26 mouse cellular contexts compared by ENCODE assay signal in genomic region chr8:54233316-54233715, GRCm38 (mm10).
A peak's percentile ranks its signal among the peaks of the same experiment; 100 is the strongest.
DNase-seq lines count a peak whose midpoint lies in the region; ATAC-seq and TF ChIP-seq lines count a peak whose summit lies in the region.
"Had no signal": no experiment of that assay in that cellular context is flagged by ENCODE, and none has a peak within 500 bp of the region (broad histone marks: within the 10 kb centered on the region; RNA-seq: fewer than 3 reads in every experiment).

No protein-coding gene starts in this region.

- H3K9me3 ChIP-seq in forebrain, embryonic 16.5 days (ENCODE audit: control insufficient read depth, low read length) = no peaks in the 10 kb centered on the region
- no peaks in the 10 kb centered on the region for H3K9me3 ChIP-seq in forebrain, embryonic 10.5 days
- no peaks in the 10 kb centered on the region for H3K9me3 ChIP-seq in lung, embryonic 14.5 days (ENCODE audit: low read depth, low read length)
- no peaks in the 10 kb centered on the region for H3K9me3 ChIP-seq in liver, embryonic 11.5 days (ENCODE audit: control insufficient read depth, low read length)
- H3K9me3 ChIP-seq: embryonic facial prominence, embryonic 12.5 days; embryonic facial prominence, embryonic 15.5 days; heart, embryonic 10.5 days; heart, embryonic 13.5 days had no signal

- H3K4me1 ChIP-seq in forebrain, embryonic 16.5 days (replicated peaks; ENCODE audit: control insufficient read depth, insufficient read depth, low read length) = no peaks in the 10 kb centered on the region
- no peaks in the 10 kb centered on the region for H3K4me1 ChIP-seq in forebrain, embryonic 10.5 days
- H3K4me1 ChIP-seq in lung, embryonic 14.5 days (ENCODE audit: insufficient read depth) = no peaks in the 10 kb centered on the region
- H3K4me1 ChIP-seq in liver, embryonic 11.5 days (replicated peaks; ENCODE audit: control insufficient read depth, insufficient read depth, low read length) = no peaks in the 10 kb centered on the region
- H3K4me1 ChIP-seq: embryonic facial prominence, embryonic 12.5 days; embryonic facial prominence, embryonic 15.5 days; heart, embryonic 10.5 days had no signal

- no peaks in the 10 kb centered on the region for H3K36me3 ChIP-seq in forebrain, embryonic 16.5 days (ENCODE audit: control insufficient read depth, insufficient read depth)
- no peaks in the 10 kb centered on the region for H3K36me3 ChIP-seq in forebrain, embryonic 10.5 days (replicated peaks)
- no peaks in the 10 kb centered on the region for H3K36me3 ChIP-seq in lung, embryonic 14.5 days (ENCODE audit: insufficient read depth)
- H3K36me3 ChIP-seq in liver, embryonic 11.5 days (ENCODE audit: control insufficient read depth, insufficient read depth, low read length) = no peaks in the 10 kb centered on the region
- H3K36me3 ChIP-seq: embryonic facial prominence, embryonic 12.5 days; embryonic facial prominence, embryonic 15.5 days; heart, embryonic 10.5 days; heart, embryonic 13.5 days had no signal

- WGBS in forebrain, embryonic 16.5 days = 69% methylated on average over 6 of the region's 6 CpGs
- WGBS in forebrain, embryonic 10.5 days = 96% methylated on average over 6 of the region's 6 CpGs
- WGBS in lung, embryonic 14.5 days = 61% methylated on average over 6 of the region's 6 CpGs
- 86% methylated on average over 6 of the region's 6 CpGs for WGBS in liver, embryonic 11.5 days

- DNase-seq in forebrain, embryonic 10.5 days (ENCODE audit: extremely low spot score, low spot score) = no peak
- DNase-seq in lung, embryonic 14.5 days = peak; percentile 7
- no peak for DNase-seq in lung, postnatal 10 days
- DNase-seq in brain, embryonic 18.5 days (ENCODE audit: low read depth, low spot score) = peak; percentile 28
- DNase-seq in liver, embryonic 11.5 days (ENCODE audit: low spot score) = no peak
- DNase-seq: adrenal gland, adult 2 months; adrenal gland, postnatal 14 days; cerebellum, adult 11 months; cerebellum, adult 2 months; cerebellum, adult 9-11 months; cerebellum, postnatal 25 days; gastrocnemius, postnatal 10 days; gastrocnemius, postnatal 36 days; heart, adult 2 months; heart, postnatal 14 days; heart, postnatal 4 days had no signal

- no peak for TF ChIP-seq CTCF in lung, embryonic 14.5 days (IDR thresholded peaks at IDR 0.05; ENCODE audit: low read depth)

- no peak overlapping the region for H3K4me2 ChIP-seq in forebrain, embryonic 16.5 days (ENCODE audit: low read length)
- no peak overlapping the region for H3K4me2 ChIP-seq in lung, embryonic 14.5 days
- H3K4me2 ChIP-seq in liver, embryonic 11.5 days = no peak overlapping the region
- H3K4me2 ChIP-seq: embryonic facial prominence, embryonic 12.5 days; embryonic facial prominence, embryonic 15.5 days; heart, embryonic 13.5 days; hindbrain, embryonic 14.5 days had no signal

- H3K4me3 ChIP-seq in forebrain, embryonic 16.5 days (replicated peaks; ENCODE audit: low read length) = no peak overlapping the region
- no peak overlapping the region for H3K4me3 ChIP-seq in forebrain, embryonic 10.5 days
- no peak overlapping the region for H3K4me3 ChIP-seq in lung, embryonic 14.5 days (ENCODE audit: low read depth, low read length)
- no peak overlapping the region for H3K4me3 ChIP-seq in liver, embryonic 11.5 days (ENCODE audit: low read depth, low read length)
- H3K4me3 ChIP-seq: embryonic facial prominence, embryonic 12.5 days; embryonic facial prominence, embryonic 15.5 days; heart, adult 2 months; heart, embryonic 10.5 days; heart, embryonic 13.5 days had no signal

- H3K27ac ChIP-seq in forebrain, embryonic 16.5 days (ENCODE audit: low read length) = no peak overlapping the region
- no peak overlapping the region for H3K27ac ChIP-seq in forebrain, embryonic 10.5 days
- no peak overlapping the region for H3K27ac ChIP-seq in lung, embryonic 14.5 days (ENCODE audit: low read depth)
- no peak overlapping the region for H3K27ac ChIP-seq in liver, embryonic 11.5 days (ENCODE audit: low read depth, low read length)
- H3K27ac ChIP-seq: embryonic facial prominence, embryonic 12.5 days; embryonic facial prominence, embryonic 15.5 days; heart, adult 2 months; heart, embryonic 10.5 days; heart, embryonic 13.5 days; hindbrain, embryonic 14.5 days; hindbrain, postnatal 0 days had no signal

- no peak overlapping the region for H3K9ac ChIP-seq in forebrain, embryonic 16.5 days (replicated peaks; ENCODE audit: low read depth, low read length)
- no peak overlapping the region for H3K9ac ChIP-seq in lung, embryonic 14.5 days
- no peak overlapping the region for H3K9ac ChIP-seq in liver, embryonic 11.5 days (ENCODE audit: low read depth, low read length)
- H3K9ac ChIP-seq: embryonic facial prominence, embryonic 12.5 days; embryonic facial prominence, embryonic 15.5 days; heart, embryonic 13.5 days; hindbrain, embryonic 14.5 days had no signal

- H3K27me3 ChIP-seq in forebrain, embryonic 16.5 days (replicated peaks; ENCODE audit: control insufficient read depth, insufficient read depth, low read length) = no peaks in the 10 kb centered on the region
- no peaks in the 10 kb centered on the region for H3K27me3 ChIP-seq in forebrain, embryonic 10.5 days (ENCODE audit: poor library complexity, severe bottlenecking)
- no peaks in the 10 kb centered on the region for H3K27me3 ChIP-seq in lung, embryonic 14.5 days (ENCODE audit: insufficient read depth, low read length)
- no peaks in the 10 kb centered on the region for H3K27me3 ChIP-seq in liver, embryonic 11.5 days (replicated peaks; ENCODE audit: control insufficient read depth, insufficient read depth, low read length)
- H3K27me3 ChIP-seq: embryonic facial prominence, embryonic 12.5 days; embryonic facial prominence, embryonic 15.5 days; heart, embryonic 13.5 days had no signal

- peak; percentile 47; the same call in 1 of the 2 replicates for ATAC-seq in forebrain, embryonic 16.5 days
- no peak for ATAC-seq in lung, embryonic 14.5 days (ENCODE audit: insufficient read depth)
- ATAC-seq in liver, embryonic 11.5 days (replicated peaks; ENCODE audit: low FRiP score) = no peak
- ATAC-seq: CD4-positive, CD25-positive, alpha-beta regulatory T cell, adult 4 months; hindbrain, postnatal 0 days; inflammation-experienced regulatory T-cells, adult 6 months; intestine, embryonic 16.5 days had no signal

Comparison
In these comparisons a context has a peak if more than half of its experiments do, and no peak if none do; other contexts are left out.
1. DNase-seq: peak in lung, embryonic 14.5 days (single experiment) and brain, embryonic 18.5 days (single experiment); none in forebrain, embryonic 10.5 days (single experiment), lung, postnatal 10 days (single experiment) and liver, embryonic 11.5 days (single experiment).